Mouse (Mus musculus) spleen, postnatal 4 days (tissue): ENCODE data around the gene Fyb2.
"Not testable (repeated sequence)": the region's sequence is repeated elsewhere in the genome, so short reads cannot be mapped to it uniquely, and the experiment has no call there.

Experiments used
- DNase-seq, 2 experiments: peaks; one replicate each; pipeline ENCODE4 v3.0.0; 2022; ENCODE audit warnings: low spot score in 2 of 2

Gene Fyb2

GRCm38 (mm10) chr4:104939535-104939934 lies 26.3 kb downstream of the Fyb2 start:
- DNase-seq = no peak

- DNase-seq = no peak
These were observed 28.6 kb downstream of the Fyb2 start for GRCm38 (mm10) chr4:104941895-104942294.

GRCm38 (mm10) chr4:104944482-104944881 lies 31.2 kb downstream of the Fyb2 start:
- DNase-seq = no peak

GRCm38 (mm10) chr4:104948886-104949285 lies 35.6 kb downstream of the Fyb2 start:
- no peak for DNase-seq

- no peak for DNase-seq
These were observed 36.0 kb downstream of the Fyb2 start for GRCm38 (mm10) chr4:104949304-104949703.

GRCm38 (mm10) chr4:104951280-104951878 lies 38.1 kb downstream of the Fyb2 start:
- no peak for DNase-seq

GRCm38 (mm10) chr4:104956691-104957090 lies 43.4 kb downstream of the Fyb2 start:
- DNase-seq = no peak

GRCm38 (mm10) chr4:104961431-104961830 lies 48.2 kb downstream of the Fyb2 start:
- DNase-seq = no peak

- DNase-seq = no peak
These were observed 59.4 kb downstream of the Fyb2 start for GRCm38 (mm10) chr4:104972606-104973005.

GRCm38 (mm10) chr4:104975162-104975830 lies 62.0 kb downstream of the Fyb2 start:
- DNase-seq = no peak

- DNase-seq = no peak
These were observed 72.8 kb downstream of the Fyb2 start for GRCm38 (mm10) chr4:104985960-104986632.

GRCm38 (mm10) chr4:104987631-104988030 lies 74.4 kb downstream of the Fyb2 start:
- DNase-seq = no peak

GRCm38 (mm10) chr4:104988102-104988501 lies 74.8 kb downstream of the Fyb2 start:
- DNase-seq = no peak

- no peak for DNase-seq
These were observed 75.5 kb downstream of the Fyb2 start for GRCm38 (mm10) chr4:104988709-104989108.

- no peak for DNase-seq
These were observed 76.8 kb downstream of the Fyb2 start for GRCm38 (mm10) chr4:104990016-104990415.

GRCm38 (mm10) chr4:104990686-104991085 lies 77.4 kb downstream of the Fyb2 start:
- no peak for DNase-seq

GRCm38 (mm10) chr4:104992271-104992670 lies 79.0 kb downstream of the Fyb2 start:
- no peak for DNase-seq

- no peak for DNase-seq
These were observed 80.1 kb downstream of the Fyb2 start for GRCm38 (mm10) chr4:104993140-104993874.

GRCm38 (mm10) chr4:104999702-105000101 lies 86.4 kb downstream of the Fyb2 start:
- DNase-seq = no peak

GRCm38 (mm10) chr4:105001736-105002135 lies 88.5 kb downstream of the Fyb2 start:
- DNase-seq = no peak

- no peak for DNase-seq
These were observed 90.9 kb downstream of the Fyb2 start for GRCm38 (mm10) chr4:105004135-105004534.

GRCm38 (mm10) chr4:105004649-105005048 lies 91.4 kb downstream of the Fyb2 start:
- DNase-seq = not testable (repeated sequence)
